Mouse (Mus musculus) liver, adult 2 months (tissue): ENCODE measurements around the gene Il17rd.

Source experiments
- CTCF ChIP-seq: fragments of 200-500 bp; IDR thresholded peaks from 2 replicates; pipeline ENCODE4 v1.5.1; 2011; ENCODE audit warnings: low read depth, low read length, control low read depth
- POLR2A ChIP-seq: fragments of 200-500 bp; IDR thresholded peaks from 2 replicates; pipeline ENCODE4 v1.6.1; 2011; ENCODE audit warnings: low read length, control low read depth; ENCODE audit not compliant: insufficient read depth; ENCODE audit errors: extremely low read depth

- TF ChIP-seq POLR2A (no peak), CTCF (no peak)
Measured at GRCm38 (mm10) chr14:27075084-27075483, 36.3 kb downstream of the Il17rd start.
